Mouse (Mus musculus): ENCODE data around the gene Iqcb1. TPM values are rescaled to one million over a fixed set of nuclear protein-coding genes. Genes with fewer than 3 reads are reported as not detected.
"Not testable (repeated sequence)": the region's sequence is repeated elsewhere in the genome, so short reads cannot be mapped to it uniquely, and the experiment has no call there.

Gene Iqcb1
- polyA plus RNA-seq, 1 experiment from 2014 or later, result 17.4 TPM

DNA sequence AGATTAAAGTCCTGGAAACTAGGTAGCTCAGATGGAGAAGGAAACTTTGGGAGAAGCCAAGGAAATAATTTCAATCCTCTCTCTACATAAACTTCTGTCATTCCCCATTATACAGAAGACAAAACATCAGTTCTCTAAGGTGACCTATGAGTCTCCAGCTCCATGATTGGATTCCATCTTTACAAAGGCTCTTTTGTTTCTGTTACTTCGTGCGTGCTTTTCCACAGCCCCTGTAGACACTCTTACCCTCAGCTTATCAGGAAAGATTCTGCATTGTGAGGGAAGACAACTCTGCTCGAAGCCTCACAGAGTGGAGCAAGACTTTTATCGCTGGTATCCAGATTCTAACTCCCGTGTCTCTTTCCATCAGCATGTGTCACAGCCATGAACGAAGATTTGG, 8.2 kb upstream of the Iqcb1 start:
- H3K9ac ChIP-seq, result no peak overlapping the region
- H3K4me1 ChIP-seq, result peaks cover 7% of the 10 kb centered on the region; the same call in 1 of the 2 replicates
- H3K9me3 ChIP-seq (replicated peaks), result no peaks in the 10 kb centered on the region
- no peak for ATAC-seq
- no peaks in the 10 kb centered on the region for H3K27me3 ChIP-seq (replicated peaks)
- H3K4me3 ChIP-seq, result no peak overlapping the region
- no peak overlapping the region for H3K27ac ChIP-seq
- WGBS (ENCODE audit: insufficient replicate concordance), result 62% methylated on average over 6 of the region's 6 CpGs
- H3K36me3 ChIP-seq, result no peaks in the 10 kb centered on the region
- H3K4me2 ChIP-seq, result no peak overlapping the region

DNA sequence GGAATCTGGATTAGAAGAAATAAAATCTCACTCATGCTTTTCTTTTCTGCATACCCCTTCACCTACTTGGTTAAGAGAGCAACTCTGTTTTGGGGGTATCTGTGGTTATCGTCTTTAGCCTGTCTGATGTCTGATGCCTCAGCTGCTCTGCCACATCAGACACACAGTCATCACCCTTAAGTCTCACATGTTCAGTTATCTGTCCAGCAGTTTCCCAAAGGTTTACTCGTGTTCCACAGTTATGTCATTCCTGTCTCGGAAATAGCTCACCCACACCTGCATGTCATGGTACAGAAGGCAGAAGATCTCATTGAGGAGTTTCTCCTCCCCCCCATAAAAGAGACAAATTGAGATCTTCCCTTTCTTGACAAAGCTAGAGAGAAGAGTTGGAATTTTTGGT, 7.4 kb upstream of the Iqcb1 start:
- Histone ChIP-seq H3K27me3 (replicated peaks) (0 out of 2 replicates have a peak, but pooled peaks cover under 1% of the 10 kb centered on the region), H3K9ac (no peak overlapping the region), H3K4me1 (peaks cover 7% of the 10 kb centered on the region; the same call in 1 of the 2 replicates), H3K9me3 (replicated peaks) (no peaks in the 10 kb centered on the region), H3K4me3 (no peak overlapping the region), H3K36me3 (no peaks in the 10 kb centered on the region), H3K27ac (no peak overlapping the region), H3K4me2 (no peak overlapping the region)
- WGBS (ENCODE audit: insufficient replicate concordance), result 58% methylated on average over 3 of the region's 3 CpGs
- ATAC-seq, result no peak

DNA sequence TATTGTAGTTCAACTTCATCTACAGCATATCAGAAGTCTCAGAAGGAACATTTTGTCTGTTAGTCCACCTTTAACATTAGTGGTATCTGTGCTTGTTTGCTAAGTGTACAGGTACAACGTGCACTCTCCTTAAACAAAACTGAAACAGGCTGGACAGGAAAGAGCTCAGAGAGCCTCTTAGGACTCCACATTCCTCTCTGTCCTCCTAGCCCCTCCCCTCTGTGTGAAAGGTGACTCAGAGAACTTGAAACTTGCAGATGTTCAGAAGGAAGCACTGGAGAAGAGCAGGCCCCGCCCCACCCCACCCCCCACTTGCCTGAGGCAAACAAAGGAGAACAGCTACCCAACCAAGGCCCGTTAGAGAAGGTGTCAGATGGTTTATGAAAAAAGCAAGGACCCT, 6.7 kb upstream of the Iqcb1 start:
- Histone ChIP-seq H3K4me1 (peaks cover 7% of the 10 kb centered on the region; the same call in 1 of the 2 replicates), H3K27ac (no peak overlapping the region), H3K9me3 (replicated peaks) (no peaks in the 10 kb centered on the region), H3K27me3 (replicated peaks) (peaks cover 7% of the 10 kb centered on the region; the same call in 1 of the 2 replicates), H3K9ac (no peak overlapping the region), H3K4me3 (no peak overlapping the region), H3K36me3 (no peaks in the 10 kb centered on the region), H3K4me2 (0 out of 2 replicates have a peak overlapping the region, but pooled peaks have one; percentile 12)
- ATAC-seq, result no peak
- 7% methylated on average over 3 of the region's 3 CpGs for WGBS (ENCODE audit: insufficient replicate concordance)

DNA sequence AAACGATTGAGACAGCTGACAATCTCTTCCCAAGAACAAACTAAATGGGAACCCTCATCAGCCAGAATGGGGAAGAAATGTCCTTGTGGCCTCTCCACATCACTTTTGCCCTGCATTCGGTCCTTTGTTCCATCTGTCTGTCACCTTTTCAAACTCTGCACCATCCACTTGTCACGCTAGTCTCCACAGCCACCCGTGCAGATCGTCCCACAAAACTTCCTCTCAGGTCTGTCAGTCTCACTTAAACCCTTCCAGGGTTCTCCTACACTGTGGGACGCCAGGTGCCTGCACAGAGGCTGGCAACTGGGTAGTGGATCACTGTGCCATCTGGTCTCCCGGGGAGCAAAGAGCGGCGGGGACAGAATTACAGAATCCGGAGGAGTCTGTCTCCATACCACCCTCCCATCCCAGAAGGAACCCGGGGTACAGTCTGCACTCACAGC, 553 bp upstream of the Iqcb1 start:
- peak; percentile 76 for ATAC-seq
- H3K27me3 ChIP-seq (replicated peaks), result peaks cover 7% of the 10 kb centered on the region; the same call in 1 of the 2 replicates
- H3K27ac ChIP-seq, result no peak overlapping the region
- H3K9me3 ChIP-seq (replicated peaks), result no peaks in the 10 kb centered on the region
- H3K36me3 ChIP-seq, result no peaks in the 10 kb centered on the region
- H3K4me3 ChIP-seq, result peak overlapping the region; percentile 81
- H3K4me1 ChIP-seq, result peaks cover 15% of the 10 kb centered on the region
- H3K9ac ChIP-seq, result peak overlapping the region; percentile 86
- WGBS (ENCODE audit: insufficient replicate concordance), result 5% methylated on average over 11 of the region's 11 CpGs
- peak overlapping the region; percentile 96 for H3K4me2 ChIP-seq

DNA sequence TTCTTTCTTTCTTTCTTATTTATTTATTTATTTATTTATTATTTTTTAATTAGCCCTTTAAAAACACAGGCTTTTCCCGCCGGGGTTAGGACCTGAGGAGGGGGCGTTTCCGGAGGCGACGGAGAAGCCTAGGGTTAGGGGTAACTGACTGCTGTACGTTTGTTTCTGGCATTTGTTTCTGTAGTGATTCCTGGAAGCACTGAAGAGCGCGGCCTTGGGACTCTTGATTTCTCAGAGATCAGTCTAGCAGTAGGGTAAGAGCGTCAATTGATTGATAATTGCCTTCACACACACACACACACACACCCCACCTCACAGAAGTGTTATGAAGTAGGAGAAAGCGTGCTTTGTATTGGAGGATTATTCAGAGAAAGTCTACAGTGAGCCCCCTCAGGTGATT, 635 bp downstream of the Iqcb1 start:
- 13% methylated on average over 11 of the region's 11 CpGs for WGBS (ENCODE audit: insufficient replicate concordance)
- peak overlapping the region; percentile 81 for H3K4me3 ChIP-seq
- peaks cover 7% of the 10 kb centered on the region; the same call in 1 of the 2 replicates for H3K27me3 ChIP-seq (replicated peaks)
- H3K27ac ChIP-seq, result no peak overlapping the region
- no peaks in the 10 kb centered on the region for H3K36me3 ChIP-seq
- ATAC-seq, result no peak
- peak overlapping the region; percentile 86 for H3K9ac ChIP-seq
- H3K4me2 ChIP-seq, result peak overlapping the region; percentile 96
- no peaks in the 10 kb centered on the region for H3K9me3 ChIP-seq (replicated peaks)
- H3K4me1 ChIP-seq, result peaks cover 15% of the 10 kb centered on the region

DNA sequence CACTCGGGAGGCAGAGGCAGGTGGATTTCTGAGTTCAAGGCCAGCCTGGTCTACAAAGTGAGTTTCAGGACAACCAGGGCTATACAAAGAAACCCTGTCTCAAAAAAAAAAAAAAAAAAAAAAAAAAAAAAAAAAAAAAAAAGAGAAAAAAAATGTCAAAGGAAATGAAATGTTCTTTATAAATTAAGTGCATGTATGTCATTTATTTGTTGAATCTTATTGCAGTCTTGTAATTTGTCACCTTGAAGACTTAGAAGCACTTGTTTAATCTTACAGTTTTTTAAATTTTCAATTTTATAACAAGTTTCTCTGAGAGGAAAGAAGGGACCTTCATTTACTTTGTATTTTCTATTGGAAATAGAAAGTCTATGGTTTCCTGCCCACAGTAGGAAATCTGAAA, 18.7 kb downstream of the Iqcb1 start:
- not testable (repeated sequence) for H3K27me3 ChIP-seq (replicated peaks); H3K4me2 ChIP-seq; H3K27ac ChIP-seq; H3K9ac ChIP-seq; H3K9me3 ChIP-seq (replicated peaks); H3K4me1 ChIP-seq; H3K4me3 ChIP-seq; ATAC-seq
- peaks cover 21% of the 10 kb centered on the region for H3K36me3 ChIP-seq
- WGBS (ENCODE audit: insufficient replicate concordance), result 79% methylated on average over 1 of the region's 1 CpGs

DNA sequence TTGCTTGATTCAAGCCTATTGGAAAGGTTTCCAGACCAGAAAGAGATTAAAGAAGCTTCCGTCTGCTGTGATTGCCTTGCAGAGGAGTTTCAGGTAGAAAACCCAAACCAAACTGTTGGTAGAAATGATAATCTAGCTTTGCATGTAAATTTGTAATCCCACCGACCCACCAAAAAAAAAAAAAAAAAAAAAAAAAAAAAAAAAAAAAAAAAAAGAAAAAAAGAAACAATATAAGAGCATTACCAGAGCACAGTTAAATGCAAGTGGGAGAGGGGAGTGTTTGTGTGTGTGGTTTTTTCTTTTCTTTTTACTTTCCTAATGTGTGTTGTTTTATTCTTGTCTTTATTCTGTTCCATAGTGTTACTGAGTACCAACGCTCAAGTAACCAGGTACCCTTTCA, 23.0 kb downstream of the Iqcb1 start:
- Histone ChIP-seq H3K9ac (no peak overlapping the region), H3K4me2 (no peak overlapping the region), H3K36me3 (peaks cover 28% of the 10 kb centered on the region), H3K27ac (no peak overlapping the region), H3K9me3 (replicated peaks) (no peaks in the 10 kb centered on the region), H3K4me1 (no peaks in the 10 kb centered on the region), H3K27me3 (replicated peaks) (no peaks in the 10 kb centered on the region), H3K4me3 (no peak overlapping the region)
- no peak for ATAC-seq
- 78% methylated on average over 3 of the region's 3 CpGs for WGBS (ENCODE audit: insufficient replicate concordance)

DNA sequence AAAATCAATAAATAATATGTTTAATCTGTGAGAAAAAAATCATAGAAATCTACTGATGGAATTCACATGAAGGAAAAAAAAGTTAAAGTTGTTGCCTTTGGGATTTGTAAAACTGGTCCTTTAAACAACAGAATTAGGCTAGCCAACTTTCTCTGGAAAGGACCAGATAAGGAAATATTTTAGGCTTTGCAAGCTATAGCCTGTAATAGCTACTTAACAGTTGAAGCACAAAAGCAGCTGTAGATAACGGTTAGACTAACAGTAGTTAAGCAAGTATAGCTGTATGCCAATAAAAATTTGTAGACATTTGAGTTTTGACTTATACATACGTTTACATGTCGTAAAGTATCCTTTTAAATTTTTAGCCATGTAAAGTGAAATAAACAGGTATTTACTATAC, 35.4 kb downstream of the Iqcb1 start:
- Histone ChIP-seq H3K27ac (no peak overlapping the region), H3K9me3 (replicated peaks) (no peaks in the 10 kb centered on the region), H3K4me3 (no peak overlapping the region), H3K9ac (no peak overlapping the region), H3K27me3 (replicated peaks) (no peaks in the 10 kb centered on the region), H3K36me3 (peaks cover 21% of the 10 kb centered on the region), H3K4me2 (no peak overlapping the region), H3K4me1 (no peaks in the 10 kb centered on the region)
- no peak for ATAC-seq
- WGBS (ENCODE audit: insufficient replicate concordance), result 73% methylated on average over 3 of the region's 3 CpGs

DNA sequence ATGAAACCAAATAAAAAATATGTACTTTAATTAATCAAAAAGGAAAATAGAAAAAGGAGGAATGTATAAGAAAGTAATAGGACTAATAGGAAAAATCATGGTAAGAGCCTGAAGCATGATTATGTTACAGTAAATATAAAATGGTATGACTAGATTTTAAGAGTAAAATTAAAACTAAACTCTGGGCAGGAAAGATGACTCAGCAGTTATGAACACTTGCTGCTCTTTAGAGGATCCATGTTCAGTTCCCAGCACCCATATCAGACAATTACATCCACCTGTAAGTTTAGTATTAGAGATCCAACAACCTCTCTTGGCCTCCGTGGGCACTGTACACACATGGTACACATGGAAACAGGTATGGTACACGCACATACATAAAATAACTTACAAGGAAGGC, 41.3 kb downstream of the Iqcb1 start:
- Histone ChIP-seq H3K4me2 (no peak overlapping the region), H3K36me3 (peaks cover 27% of the 10 kb centered on the region), H3K27ac (no peak overlapping the region), H3K4me1 (peaks cover 9% of the 10 kb centered on the region), H3K27me3 (replicated peaks) (no peaks in the 10 kb centered on the region), H3K9ac (no peak overlapping the region), H3K4me3 (no peak overlapping the region), H3K9me3 (replicated peaks) (no peaks in the 10 kb centered on the region)
- no peak for ATAC-seq
- 76% methylated on average over 2 of the region's 2 CpGs for WGBS (ENCODE audit: insufficient replicate concordance)

DNA sequence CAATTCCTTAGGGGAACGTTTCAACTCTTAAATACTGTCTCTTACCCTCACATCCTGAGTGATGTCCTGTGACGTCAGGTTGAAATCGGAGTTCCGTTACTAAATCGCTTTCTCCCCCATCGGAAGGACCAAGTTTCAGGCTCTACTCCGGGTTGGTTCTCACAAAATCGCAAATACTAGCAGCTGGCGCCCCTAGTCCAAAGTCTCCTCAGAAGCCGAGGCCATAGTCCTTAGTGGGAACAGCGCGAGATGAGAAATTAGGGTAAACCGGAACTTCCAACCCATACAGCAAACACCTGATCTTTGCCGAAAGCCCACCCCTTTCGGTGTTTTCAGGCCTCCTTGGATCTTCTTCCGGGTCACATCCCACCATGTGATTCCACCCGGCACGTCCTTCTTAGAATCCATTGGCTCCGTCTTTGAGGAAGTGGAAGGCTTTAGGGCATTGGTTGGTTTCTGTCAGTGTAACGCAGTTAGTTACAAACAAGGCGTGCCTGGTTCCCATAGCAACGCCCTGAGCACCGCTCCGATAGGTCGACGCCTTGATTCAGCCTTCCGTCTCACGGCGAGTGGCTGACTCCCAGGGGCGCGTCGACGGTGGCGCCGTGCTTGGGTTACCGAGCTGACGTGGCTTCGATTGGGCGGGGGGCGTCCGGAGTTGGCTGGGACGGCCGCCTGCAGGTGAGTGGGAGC, 46.5 kb downstream of the Iqcb1 start, which contains the start of the genes Eaf2 and Golgb1:
Gene Eaf2 (minus strand): TSS at position 421 of the 693 bp plus-strand sequence.
Gene Golgb1 (plus strand): TSS at position 558 of the 693 bp plus-strand sequence.
- H3K36me3 ChIP-seq, result peaks cover 9% of the 10 kb centered on the region
- peak; percentile 99 for ATAC-seq
- H3K9me3 ChIP-seq (replicated peaks), result no peaks in the 10 kb centered on the region
- WGBS (ENCODE audit: insufficient replicate concordance), result under 1% methylated on average over 43 of the region's 43 CpGs
- peak within 1 kb of the TSS; percentile 95 for H3K9ac ChIP-seq
- peak within 1 kb of the TSS; percentile 87 for H3K27ac ChIP-seq
- no peaks in the 10 kb centered on the region for H3K27me3 ChIP-seq (replicated peaks)
- H3K4me2 ChIP-seq, result peak within 1 kb of the TSS; percentile 92
- peaks cover 32% of the 10 kb centered on the region for H3K4me1 ChIP-seq
- peak within 1 kb of the TSS; percentile 98 for H3K4me3 ChIP-seq

DNA sequence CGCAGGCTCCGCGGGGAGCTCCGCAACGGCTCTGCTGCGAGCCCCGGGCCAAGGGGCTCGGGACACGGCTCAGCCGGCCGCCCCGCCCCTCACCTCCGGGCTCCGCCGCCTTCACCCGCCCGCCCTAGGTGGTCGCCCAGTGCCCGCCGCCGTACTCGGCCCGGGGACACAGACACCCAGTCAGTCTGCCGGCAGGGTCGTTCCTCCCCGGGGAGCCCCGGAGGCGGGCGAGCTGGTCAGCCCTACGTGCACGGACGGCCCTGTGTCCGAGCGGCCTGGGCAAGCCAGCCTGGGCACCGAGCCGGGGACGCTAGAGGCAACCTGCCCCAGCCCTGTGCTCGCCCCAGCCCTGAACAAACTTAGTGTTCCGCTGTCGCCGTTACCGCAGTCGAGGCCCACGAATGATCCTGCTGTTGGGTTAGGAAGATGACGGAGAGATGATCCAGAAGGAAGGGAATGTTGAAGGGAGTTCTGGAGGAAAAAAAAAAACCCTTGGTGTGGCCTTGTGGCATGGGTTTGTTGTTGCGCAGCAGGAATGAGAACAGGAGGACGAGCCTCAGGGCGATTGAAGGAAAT, 47.2 kb downstream of the Iqcb1 start:
- Histone ChIP-seq H3K4me2 (peak overlapping the region; percentile 92), H3K9me3 (replicated peaks) (no peaks in the 10 kb centered on the region), H3K36me3 (peaks cover 9% of the 10 kb centered on the region), H3K9ac (peak overlapping the region; percentile 95), H3K27me3 (replicated peaks) (no peaks in the 10 kb centered on the region), H3K27ac (peak overlapping the region; percentile 83), H3K4me1 (peaks cover 34% of the 10 kb centered on the region), H3K4me3 (peak overlapping the region; percentile 98)
- ATAC-seq, result peak; percentile 78
- under 1% methylated on average over 48 of the region's 48 CpGs for WGBS (ENCODE audit: insufficient replicate concordance)

DNA sequence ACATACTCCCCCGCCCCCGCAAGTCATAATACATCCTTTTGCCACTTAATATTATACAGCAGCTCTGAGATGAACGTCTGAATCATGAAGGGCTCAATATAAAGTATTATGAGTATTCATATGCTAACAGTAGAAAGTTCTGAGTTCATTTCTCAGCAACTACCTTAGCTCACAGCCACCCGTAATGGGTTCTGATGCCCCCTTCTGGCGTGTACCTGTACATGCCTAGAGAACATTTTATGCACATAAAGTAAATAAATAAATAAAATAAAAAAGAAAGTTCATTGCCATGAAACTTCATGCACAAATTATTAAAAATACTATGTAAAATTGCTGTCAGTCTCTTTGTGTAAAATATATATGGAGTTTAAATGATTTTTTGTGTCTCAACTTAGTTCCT, 49.1 kb downstream of the Iqcb1 start:
- ATAC-seq, result no peak
- Histone ChIP-seq H3K36me3 (peaks cover 1% of the 10 kb centered on the region), H3K4me3 (no peak overlapping the region), H3K9me3 (replicated peaks) (no peaks in the 10 kb centered on the region), H3K4me2 (no peak overlapping the region), H3K27ac (no peak overlapping the region), H3K9ac (no peak overlapping the region), H3K27me3 (replicated peaks) (no peaks in the 10 kb centered on the region), H3K4me1 (peaks cover 42% of the 10 kb centered on the region)
- WGBS (ENCODE audit: insufficient replicate concordance), result 67% methylated on average over 5 of the region's 5 CpGs
